Mouse (Mus musculus) MEL (cell line): ENCODE measurements around the gene Arhgap1.

ENCODE experiments used
- CTCF ChIP-seq, 3 experiments: IDR thresholded peaks in 2 of 3; conservative IDR thresholded peaks in 1 of 3; 2 replicates each; pipeline ENCODE4 v1.5.1; 2011 to 2012; ENCODE audit warnings: low read length in 3 of 3, low read depth in 2 of 3, mild to moderate bottlenecking in 2 of 3, improper control_type of control experiment in 1 of 3, inconsistent platforms in 1 of 3, mixed read lengths in 1 of 3, moderate library complexity in 1 of 3; ENCODE audit not compliant: control insufficient read depth in 1 of 3, insufficient read depth in 1 of 3, poor library complexity in 1 of 3, severe bottlenecking in 1 of 3
- EP300 ChIP-seq, 2 experiments: IDR thresholded peaks; 2 replicates each; pipeline ENCODE4 v1.6.1; 2011; ENCODE audit warnings: improper control_type of control experiment in 2 of 2, low read length in 2 of 2, low read depth in 1 of 2, mild to moderate bottlenecking in 1 of 2
- GABPA ChIP-seq: IDR thresholded peaks from 2 replicates; pipeline ENCODE4 v1.6.1; 2012; ENCODE audit warnings: low read depth, mild to moderate bottlenecking, inconsistent platforms, low read length, improper control_type of control experiment, moderate library complexity
- MAFK ChIP-seq: IDR thresholded peaks from 2 replicates; pipeline ENCODE4 v1.6.1; 2011; ENCODE audit warnings: low read depth, mild to moderate bottlenecking, low read length, improper control_type of control experiment, borderline replicate concordance
- RAD21 ChIP-seq: IDR thresholded peaks from 2 replicates; pipeline ENCODE4 v1.6.1; 2011; ENCODE audit warnings: mild to moderate bottlenecking, low read depth, low read length, improper control_type of control experiment
- ZKSCAN1 ChIP-seq: IDR thresholded peaks from 2 replicates; pipeline ENCODE4 v1.6.1; 2012; ENCODE audit warnings: low read depth, mild to moderate bottlenecking, inconsistent platforms, low read length, improper control_type of control experiment, moderate library complexity

DNA sequence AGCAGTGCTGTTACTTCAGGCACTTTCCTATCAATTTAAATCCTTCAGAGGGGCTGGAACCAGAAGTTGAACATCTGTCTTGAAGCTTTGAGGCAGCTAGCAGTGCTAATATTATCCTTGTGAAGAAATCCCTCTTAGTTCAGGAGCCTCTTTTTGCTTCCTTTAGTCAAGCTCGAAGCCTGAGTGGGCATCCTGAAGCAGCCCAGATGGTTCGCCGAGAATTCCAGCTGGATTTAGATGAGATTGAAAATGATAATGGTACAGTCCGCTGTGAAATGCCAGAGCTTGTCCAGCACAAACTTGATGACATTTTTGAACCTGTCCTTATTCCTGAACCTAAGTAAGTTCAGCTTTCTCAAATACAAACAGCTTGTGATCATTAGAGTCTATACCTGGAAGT, 49.2 kb upstream of the Arhgap1 start:
- TF ChIP-seq CTCF (IDR thresholded peaks at IDR 0.05 in 2 of 3, conservative IDR thresholded peaks at IDR 0.05 in 1 of 3; ENCODE audit: control insufficient read depth in 1 of 3, insufficient read depth in 1 of 3, low read depth in 2 of 3, low read length in 3 of 3, poor library complexity in 1 of 3, severe bottlenecking in 1 of 3) (no peak), RAD21 (no peak), MAFK (no peak), GABPA (no peak), EP300 (IDR thresholded peaks at IDR 0.05; ENCODE audit: low read depth in 1 of 2, low read length in 2 of 2) (no peak), ZKSCAN1 (no peak)
